Mouse (Mus musculus) NIH3T3 (cell line): ENCODE results near the gene 4930451I11Rik.

Experiments used
- DNase-seq: peaks from one replicate; pipeline ENCODE4 v3.0.0-alpha.2; 2012; ENCODE audit warnings: low read depth

The 4930451I11Rik gene

DNA sequence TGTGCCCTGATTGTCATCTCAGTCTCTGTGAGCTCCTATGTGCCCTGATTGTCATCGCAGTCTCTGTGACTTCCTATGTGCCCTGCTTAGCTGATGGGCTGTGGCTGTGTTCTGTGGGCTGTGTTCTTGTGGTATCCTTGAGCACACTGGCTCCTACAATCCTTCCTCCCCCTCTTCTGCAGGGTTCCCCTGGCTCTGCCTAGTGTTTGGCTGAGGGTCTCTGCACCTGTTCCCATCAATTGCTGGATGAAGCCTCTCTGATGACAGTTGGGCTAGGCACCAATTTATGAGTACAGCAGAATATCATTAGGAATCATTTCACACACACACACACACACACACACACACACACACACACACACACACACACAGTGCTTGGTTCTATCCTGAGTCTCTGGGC, 1.9 kb upstream of the 4930451I11Rik start:
- DNase-seq = no peak

DNA sequence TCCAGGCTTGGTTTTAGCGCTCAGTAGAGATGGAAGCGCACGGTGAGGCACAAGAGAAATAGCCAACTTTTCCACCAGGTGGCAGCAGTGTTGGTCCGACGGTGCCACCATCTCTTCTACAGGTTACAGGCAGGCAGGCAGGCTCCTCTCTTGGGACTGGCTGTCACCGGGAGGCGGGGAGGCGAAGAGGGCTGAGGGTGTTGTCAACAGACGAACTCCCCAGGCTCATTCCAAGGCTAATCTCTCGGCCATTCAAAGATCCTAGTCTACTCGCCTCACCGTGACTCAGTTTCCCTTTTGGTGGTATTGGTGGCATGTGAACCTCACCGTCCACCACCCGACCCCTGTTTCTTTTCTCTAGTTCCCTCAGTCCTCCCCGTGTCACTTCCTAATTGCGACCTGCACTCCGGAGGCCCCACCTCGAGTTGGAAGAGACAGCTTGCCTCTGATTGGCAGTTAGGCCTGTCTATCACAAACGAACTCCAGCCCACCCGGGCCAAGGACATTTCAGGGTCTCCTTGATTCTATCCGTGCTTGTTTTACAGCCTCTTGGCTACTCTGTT, 678 bp upstream of the 4930451I11Rik start:
- peak; percentile 78 for DNase-seq

DNA sequence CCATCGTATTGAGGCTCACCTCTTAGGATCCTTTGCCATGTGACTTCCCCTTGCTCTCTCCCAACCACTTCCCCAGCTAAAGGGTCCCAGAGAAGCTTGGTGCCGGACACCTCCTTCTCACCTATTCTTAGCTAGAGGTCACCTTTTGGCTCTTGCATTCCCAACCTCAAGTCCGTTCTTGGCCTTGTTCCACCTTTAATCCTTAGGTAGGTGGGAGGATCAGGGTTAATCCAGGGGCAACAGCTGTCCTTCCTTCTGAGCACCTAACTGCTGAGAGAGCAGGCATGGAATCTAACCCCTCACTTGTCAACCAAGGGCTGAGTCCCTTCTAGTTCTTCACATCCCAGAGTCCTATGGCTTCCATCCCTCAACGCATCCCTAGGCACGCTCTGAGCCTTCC, 5.5 kb downstream of the 4930451I11Rik start:
- no peak for DNase-seq

DNA sequence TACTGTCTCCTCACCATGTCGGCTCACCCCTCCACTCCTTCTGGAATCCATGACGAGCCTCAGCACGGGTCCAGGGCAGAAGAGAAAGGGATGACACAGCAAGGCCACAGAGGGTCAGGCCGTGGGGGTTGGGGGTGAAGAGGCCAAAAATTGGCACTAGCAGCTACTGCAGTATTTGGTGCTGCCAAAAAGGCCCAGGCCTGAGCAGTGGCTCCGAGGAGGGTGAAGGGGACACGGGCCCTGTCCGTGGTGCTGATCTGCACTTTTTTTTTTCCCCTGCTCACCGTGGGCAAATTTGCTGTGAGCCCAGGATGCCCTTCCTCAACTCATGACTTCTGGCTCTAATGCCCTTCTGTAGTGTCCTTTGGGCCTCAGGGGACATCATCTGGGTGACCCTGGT, 6.0 kb downstream of the 4930451I11Rik start:
- peak; percentile 51 for DNase-seq

DNA sequence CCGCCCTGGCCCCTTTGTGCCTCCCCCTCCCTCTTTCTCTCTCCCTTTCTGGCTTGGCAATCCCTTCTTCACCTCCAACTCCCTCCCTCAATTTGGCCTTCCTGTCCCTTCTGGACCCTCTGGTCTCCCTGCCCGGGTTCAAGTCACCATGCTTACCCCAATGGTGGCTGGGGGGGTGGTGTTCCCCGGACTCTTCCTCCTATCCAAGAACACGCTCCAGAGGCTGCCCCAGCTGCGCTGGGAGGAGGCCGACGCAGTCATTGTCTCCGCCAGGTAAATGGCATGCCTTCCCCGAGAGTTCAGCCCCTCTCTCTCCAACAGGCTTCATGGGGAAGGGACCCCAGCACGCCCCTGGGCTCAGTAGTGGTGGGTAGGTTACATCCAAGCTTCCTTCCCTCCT, 7.5 kb downstream of the 4930451I11Rik start:
- no peak for DNase-seq

DNA sequence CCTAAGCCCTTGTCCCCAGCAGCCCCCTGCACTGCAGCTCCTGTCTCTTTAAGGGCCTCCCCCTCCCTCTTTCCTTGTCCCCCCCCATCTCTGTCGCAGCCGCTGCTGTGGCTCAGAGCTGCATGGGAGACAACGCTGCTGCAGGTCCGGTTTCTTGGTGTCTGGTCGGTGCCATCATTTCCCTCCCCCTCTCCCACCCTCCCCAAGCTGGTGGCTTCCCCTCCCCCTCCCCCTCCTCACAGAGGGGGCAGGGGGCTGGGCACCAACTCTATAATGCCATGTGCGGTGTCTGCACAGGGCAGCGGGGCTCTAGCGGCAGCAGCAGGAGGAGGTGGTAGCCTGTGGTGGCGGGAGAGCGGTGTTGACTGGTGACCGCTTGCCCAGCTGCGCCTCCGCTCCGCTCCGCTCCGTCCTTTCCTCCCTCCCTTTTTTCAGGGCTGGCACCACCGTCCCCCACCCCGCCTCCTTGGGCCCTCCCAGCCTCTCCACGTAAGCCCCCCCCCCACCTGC, 8.2 kb downstream of the 4930451I11Rik start:
- DNase-seq = no peak

DNA sequence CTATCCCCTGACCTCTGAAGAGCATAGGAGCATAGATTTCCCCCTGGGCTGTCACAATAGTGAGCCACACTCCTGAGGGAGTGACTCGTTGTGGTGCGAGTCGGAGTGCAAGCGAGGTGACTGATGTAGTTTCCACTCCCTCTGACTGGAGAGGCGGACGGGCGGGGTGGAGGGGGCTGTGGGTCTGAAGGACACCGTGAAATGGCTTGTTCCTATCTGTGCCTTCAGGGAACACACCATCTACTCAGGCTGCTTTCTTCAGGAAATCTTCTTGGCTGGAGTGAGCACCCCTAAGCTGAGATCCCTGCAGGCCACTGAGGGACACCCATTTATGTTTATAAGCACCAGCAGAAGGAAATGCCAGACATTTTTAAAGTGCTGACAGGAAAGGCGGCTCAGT, 8.7 kb downstream of the 4930451I11Rik start:
- DNase-seq = no peak

DNA sequence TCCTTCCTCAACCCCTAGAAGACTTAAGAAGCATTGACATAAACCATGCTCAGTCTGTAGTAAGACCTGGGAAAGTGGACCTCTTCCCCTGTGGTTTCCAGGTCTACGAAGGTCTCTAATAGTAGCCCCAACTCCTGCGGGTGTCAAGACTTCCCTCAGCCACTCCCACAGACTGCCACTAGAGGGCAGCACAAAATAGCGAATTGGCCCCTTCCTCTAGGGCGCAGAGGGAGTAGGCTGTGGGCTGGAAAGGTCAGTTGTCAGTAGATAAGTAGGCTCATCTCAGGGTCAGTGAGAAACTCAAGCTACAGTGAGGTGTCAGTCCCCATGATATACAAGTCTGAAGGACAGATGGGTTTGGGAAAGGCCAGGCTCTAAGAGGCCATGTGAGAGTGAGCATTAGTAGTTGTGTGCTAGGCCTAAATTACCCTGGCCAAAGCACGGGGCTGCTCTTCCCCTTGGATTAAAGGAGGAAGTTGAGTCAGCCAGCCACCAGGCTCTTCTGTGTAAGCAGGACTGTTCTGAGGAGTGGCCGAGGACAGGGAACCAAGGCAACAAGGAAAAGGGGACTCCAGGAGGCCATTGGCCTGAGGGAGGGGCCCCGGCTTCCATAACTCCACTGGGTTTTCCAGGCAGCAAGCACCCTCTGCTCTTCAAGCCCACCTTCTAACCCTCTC, 9.5 kb downstream of the 4930451I11Rik start:
- peak; percentile 86 for DNase-seq

DNA sequence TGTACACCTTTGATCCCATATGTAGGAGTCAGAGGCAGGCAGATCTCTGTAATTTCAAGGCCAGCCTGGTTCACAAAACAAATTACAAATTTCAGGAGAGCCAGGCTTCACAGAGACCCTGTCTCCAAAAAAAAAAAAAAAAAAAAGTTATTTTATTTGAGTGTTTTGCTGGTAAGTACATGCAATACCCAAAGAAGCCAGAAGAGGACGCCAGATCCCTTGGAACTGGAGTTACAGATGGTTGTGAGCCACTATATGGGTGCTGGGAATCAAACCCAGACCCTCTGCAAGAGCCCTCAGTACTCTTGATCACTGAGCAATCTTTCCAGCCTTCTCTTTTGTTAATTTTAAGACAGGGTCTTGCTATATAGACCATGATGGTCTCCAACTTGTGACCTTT, 12.6 kb downstream of the 4930451I11Rik start:
- DNase-seq = no peak

DNA sequence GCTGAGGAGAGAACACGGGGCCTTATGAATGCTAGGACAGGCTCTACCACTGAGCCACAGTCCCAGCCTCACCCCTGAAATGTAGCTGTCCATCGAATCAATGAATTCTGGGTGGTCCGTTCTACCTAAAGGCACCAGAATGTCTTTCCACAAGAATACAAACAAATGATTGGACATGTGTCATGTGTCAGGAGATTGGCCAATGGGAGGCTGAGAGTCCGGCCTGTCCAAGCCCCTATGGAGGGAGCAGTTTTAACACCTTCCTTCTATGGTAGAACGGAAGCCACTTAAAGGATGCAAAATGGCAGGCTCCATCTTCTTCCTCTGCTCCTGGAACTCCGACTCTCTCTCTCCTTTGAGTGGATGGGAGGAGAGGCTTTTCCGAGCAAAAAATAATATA, 13.8 kb downstream of the 4930451I11Rik start:
- no peak for DNase-seq

DNA sequence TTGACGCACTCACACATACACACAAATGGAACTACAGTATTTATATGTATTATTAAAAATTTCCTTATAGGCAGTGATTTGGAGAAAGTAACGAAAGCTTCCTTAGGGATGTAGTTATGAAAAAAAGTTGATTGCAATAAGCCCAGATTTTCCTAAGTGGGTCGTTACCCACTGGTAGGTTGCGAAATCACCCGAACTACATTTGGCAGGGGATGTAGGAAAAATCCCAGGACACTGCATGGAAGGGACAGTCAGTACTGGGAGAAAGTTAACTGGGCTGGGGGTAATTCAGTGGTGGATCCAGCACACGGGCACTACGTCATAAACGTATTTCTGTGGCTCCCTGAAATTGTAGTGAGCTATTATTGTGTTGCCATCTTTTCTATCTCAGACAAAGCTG, 14.9 kb downstream of the 4930451I11Rik start:
- DNase-seq = peak; percentile 30

DNA sequence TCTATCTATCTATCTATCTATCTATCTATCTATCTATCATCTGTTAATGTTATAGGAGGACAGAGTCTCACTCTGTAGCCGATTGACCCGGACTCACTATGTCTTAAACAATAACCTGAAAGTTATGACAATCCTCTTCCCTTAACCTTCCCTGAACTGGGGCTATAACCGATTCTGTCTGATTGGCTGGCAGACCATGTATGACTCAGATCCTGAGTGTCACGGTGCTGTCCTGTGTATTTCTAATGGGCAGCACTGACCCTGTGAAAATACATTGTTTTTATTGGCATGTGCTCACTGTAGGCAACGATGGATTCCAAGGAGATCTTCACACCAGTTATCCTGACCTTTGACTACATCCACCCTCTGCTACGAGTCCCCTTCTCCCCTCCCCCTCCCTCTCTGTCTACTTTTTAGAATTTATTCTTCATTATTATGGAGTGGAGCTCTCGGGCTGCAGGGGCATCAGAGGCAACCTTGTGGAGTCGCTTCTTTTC, 15.7 kb downstream of the 4930451I11Rik start:
- no peak for DNase-seq

DNA sequence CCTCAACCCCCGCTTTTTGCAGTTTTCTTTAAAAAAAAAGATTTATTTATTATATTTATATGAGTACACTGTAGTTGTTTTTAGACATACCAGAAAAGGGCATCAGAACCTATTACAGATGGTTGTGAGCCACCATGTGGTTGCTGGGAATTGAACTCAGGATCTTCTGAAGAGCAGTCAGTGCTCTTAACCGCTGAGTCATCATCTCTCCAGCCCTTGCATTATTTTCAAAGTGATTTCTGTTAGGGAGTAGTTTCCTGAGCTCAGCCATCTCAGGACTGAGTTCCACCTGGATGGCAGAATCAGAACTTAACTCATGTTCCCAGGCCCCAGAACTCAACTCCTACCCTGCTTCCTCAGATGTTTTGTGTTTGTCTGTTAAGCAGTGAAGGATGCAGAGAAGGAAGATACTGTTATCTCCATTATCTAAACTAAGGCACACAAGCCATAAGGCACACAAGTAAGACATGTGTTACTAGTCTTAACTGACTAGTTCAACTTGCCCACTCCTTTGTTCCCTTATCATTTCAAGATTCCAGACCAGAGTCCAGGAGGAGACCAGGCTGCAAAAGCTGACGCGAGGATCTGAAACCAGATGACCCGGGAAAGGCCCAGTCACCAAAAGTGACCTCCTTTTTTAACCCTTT, 21.6 kb downstream of the 4930451I11Rik start:
- no peak for DNase-seq

DNA sequence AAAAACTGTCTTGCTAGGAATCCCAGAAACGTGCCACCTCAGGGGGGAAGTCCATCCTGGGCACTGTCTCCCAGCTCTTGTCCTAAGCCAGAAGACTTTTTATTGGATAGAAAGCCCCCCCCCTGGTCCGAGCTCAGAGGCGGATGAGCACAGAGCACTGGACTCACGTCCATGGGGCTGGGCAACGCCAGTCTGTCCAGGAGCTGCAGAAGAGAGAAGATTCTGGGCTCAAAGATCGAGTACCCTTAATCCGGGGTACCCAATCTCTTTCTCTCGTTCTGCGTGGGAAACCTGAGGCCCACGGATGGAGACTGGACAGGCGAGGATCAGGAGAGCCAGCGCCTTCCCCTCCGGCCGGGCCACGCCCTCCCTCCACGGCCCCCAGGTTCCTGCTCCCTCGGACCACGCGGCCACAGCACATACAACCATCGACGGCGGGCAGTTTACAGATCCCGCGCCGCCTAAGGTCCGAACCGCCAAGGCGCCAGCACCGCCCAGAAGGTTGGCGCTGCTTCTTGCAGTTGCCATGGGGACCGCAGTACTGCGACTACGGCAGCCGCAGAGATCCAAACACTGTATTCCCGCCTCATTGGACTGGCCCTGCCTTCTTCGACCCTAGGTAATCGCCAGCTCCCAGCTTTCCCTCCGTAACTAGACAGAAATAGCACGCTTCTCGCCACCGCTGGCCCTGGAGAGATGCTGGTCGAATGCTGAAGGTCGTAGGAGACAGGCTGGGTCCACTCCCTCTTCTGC, 22.6 kb downstream of the 4930451I11Rik start:
- peak; percentile 91 for DNase-seq

DNA sequence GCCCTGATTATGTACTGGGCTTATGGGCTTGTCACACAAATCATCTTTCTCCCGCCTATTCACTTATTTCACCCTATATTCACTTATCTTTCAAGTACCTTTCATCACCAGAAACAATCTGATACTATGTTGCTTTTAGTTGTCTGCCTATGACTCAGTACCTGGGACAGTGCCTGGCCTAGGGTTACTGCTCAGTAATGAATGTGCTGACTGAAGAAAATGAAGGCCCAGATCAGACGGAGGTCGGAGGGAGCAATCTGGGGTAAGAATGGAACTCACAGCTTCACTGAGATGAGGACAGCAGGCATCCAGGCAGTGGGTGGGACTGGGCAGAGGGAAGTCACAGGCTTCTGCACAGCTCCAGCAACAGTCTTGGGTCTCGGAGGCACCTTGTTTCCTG, 24.0 kb downstream of the 4930451I11Rik start:
- peak; percentile 80 for DNase-seq

DNA sequence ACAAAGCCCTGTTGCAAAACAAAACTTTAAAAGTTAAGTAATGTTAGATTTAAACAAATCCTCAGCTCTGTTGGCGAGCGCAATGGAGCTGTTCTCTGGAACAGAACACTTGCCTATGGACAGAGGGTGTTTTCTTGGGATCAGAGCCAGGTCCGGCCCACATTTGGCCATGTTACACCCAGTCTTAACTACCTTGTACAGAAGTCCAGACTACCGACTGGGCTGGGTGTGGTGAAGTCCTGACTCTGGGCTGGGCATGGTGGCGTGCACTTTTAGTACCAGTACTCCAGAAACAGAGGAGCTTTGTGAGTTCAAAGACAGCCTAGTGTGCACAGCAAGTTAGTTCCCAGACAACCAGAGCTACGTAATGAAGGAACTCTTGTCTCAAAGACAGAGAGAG, 24.5 kb downstream of the 4930451I11Rik start:
- peak; percentile 85 for DNase-seq

DNA sequence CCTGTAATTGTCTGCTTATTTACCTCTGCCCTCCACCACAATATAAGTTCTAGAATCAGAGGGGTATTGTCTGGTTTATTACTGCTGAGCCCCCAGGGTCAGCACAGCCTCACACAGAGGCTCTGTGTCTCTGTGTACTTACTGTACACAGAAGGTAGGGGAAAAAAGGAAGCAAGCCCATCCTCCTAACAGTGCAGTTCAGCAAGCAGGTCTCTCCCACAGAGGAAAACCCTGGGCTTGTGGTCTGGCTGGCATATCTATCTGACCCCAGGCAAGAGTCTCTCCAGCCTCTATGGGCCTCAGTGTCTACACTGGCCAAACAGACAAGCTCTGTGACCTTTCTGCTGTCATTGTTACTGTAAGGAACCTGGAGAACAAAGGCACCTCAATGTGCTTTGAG, 27.7 kb downstream of the 4930451I11Rik start:
- no peak for DNase-seq

DNA sequence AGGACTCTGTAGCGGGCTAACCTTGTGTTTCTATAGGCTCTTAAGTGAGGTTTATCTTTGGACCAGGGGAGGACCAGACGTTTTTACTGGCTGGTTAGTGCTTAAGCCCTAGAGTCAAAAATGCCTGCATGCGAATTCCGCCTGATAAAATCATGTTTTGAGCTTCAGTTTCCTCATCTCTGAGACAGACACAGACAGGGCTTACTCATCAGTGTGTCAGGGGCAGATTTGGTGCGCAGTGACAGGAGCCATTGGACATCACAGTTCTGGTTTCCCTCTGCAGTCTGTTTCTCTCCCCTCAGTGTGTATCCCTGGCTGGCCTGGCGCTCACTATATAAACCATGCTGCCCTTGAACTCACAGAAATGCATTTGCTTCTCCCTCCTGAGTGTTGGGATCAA, 28.3 kb downstream of the 4930451I11Rik start:
- no peak for DNase-seq

DNA sequence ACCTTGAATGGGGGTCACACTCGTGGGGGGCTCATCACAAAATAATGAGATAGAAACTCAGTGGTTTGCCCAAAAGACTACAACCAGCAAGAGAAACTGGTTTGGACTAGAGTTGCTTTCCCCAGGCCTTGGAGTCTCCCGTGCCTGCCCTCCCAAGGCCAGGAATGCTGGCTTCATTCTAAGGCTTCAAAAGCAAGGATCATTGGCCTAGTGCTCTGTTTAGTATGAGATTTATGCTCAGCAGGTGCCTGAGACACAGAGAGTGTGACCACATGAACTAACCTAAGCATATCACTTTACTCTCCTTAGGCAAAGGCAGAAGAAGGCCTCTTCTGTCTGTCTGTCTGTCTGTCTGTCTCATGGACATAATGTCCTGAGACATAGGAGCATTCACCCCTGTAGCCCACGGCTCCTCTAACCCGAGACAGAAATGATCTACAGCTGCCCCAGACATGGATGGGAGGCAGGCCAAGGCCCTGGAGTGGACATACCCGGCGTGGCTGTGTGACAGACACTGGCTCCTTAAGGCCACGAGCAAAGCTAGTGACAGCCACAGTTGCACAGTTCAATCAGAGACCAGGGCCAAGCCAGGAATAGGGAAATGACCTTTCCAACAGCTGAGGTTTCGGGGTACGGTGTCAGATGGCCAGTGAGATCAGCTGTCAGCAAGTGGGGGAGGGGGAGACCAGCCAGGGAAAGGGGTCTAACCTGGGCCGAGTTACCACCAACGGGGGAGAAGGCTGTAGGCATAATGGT, 29.1 kb downstream of the 4930451I11Rik start:
- DNase-seq = no peak

DNA sequence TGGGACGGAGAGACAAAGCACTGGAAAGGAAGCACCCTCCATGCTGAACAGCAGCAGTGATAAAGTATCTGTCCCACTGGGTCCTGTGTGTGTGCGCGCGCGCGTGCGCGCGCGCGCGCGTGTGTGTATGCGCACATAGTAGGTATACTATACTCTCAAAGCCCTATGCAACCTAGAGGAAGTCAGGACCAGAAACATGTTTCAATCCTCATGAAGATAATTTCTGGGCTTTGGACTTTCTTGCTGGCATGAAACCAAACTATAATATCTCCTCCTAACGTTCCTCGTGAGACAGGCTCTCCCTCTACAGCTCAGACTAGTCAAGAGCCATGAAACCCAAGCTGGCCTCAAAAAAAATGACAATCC, 30.4 kb downstream of the 4930451I11Rik start:
- DNase-seq = no peak

DNA sequence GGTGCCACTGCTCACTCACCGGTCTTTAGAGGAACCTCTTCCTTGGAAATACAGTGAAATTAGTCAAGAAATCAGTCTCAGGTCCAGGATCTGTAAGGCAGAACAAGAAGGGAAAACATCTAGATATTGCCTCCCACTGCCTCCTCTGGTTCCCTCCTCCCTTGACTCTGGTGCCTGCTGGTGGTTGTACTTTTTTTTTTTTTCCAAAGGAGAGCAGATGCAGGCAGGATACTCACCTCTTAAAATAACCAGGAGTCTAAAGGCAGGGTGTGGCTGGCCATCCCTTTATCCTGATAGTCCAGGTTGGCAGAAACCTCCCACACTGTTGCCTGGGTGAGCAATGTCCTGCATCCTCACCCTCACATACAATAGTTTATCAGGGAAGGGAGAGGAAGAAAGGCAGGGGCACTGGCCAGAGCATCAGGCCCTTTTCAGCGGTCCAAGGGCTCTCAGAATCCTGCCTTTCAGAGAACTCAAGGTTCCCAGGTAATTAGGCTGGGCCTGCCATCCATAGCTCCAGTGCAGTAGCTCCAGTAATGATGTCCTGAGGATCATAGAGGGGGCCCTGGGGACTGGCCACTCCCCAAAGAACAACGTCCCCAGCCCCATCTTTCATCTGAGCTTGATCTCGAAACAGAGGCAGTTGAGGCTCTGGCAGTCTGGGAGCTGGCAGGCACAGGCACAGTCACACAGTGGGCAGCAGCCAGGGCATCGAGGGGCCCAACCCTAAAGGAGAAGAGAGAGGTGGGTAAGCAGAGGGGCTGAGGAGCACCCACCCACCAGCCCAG, 31.0 kb downstream of the 4930451I11Rik start:
- peak; percentile 54 for DNase-seq
